Mouse (Mus musculus): ENCODE measurements at regions not wholly inside any gene's neighbourhood (a gene's known extent, or its start where the extent isn't known, plus 50 kb on each side); places are given as distances from the start of the nearest gene placed in this dataset.

DNA sequence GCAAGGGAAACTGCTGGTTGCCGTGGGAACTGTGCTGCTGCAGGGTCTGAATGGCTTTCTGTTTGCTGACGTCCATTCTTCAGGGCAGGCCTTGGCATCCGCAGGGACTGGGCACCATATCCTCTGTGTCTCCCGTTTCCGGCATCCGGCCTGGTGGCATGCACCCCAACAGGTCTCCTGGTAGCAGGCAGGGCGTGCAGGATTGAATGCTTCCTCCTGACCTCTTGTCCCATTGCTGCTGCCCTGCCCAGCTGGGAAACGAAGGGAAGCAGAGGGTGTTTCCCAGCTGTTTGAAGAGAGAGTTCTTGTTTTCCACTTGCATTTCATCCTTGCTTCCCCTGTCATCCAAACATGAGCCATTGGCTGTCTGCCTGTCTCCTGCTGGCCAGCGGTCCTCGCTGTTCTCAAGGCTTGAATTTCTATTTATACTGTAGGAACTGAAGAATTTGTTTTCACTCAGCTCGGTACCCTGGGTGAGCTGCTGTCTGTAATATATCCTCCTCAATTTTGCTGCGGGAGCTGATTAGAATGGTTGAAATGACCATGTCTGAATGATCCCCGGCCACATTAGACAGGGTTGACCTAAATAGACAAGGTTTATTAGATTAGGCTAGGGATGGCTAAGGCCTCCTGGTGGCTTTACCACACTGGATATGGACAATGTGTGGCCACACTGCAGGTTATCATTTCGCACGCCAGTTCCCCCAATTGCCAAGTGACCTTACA lies 98.0 kb upstream of the Zfp648 start:
- POLR2A ChIA-PET: no interaction called here
- in situ Hi-C loops (cut with MboI; ENCODE audit: low pct_unique_long_range_greater_than_20kb): no loop called here
- no peak for DNase-seq (ENCODE audit: low read depth, low spot score)

DNA sequence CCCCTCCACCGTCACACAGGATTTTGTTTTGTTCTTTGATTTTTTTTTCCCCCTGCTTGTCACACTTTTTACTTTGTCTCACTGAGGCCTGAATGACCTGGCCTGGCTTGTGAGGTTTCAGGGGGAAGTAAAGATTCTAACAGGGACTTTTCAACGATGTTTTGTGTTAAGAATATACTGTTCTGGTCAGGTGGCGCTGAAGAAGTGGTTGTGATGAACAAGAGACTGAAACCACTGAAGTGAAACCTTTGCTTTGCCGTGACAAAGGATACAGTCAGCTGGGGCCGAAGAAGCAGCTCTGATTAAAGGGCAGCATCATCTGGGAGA lies 97.4 kb upstream of the Zfp648 start:
- ChIA-PET POLR2A (no interaction called here), CTCF (interaction anchor here (1.1 kb wide), 1 partner anchor 11 kb away, joined by 3 read pairs; no protein-coding TSS in a partner anchor)
- ATAC-seq (no peak), DNase-seq (ENCODE audit: low read depth, low spot score) (no peak)
- H3K27me3 ChIP-seq: peaks cover 13% of the 10 kb centered on the region
- no peak for TF ChIP-seq CTCF (IDR thresholded peaks at IDR 0.05)
- in situ Hi-C loops (cut with MboI; ENCODE audit: low pct_unique_long_range_greater_than_20kb): no loop called here

More for the DNA sequence above, 98.0 kb upstream of the Zfp648 start:
- CTCF ChIA-PET: no interaction called here
- peaks cover 13% of the 10 kb centered on the region for H3K27me3 ChIP-seq
- no peak for TF ChIP-seq CTCF (IDR thresholded peaks at IDR 0.05)
- ATAC-seq: no peak

GRCm38 (mm10) chr1:154104006-154104600 lies 96.9 kb upstream of the Zfp648 start:
- ChIA-PET POLR2A (no interaction called here), CTCF (interaction anchor here (1.1 to 1.5 kb wide), 4 partner anchors 9 to 12 kb away, joined by 3 to 5 read pairs (median 4); no protein-coding TSS in a partner anchor)
- ATAC-seq (no peak), DNase-seq (ENCODE audit: low read depth, low spot score) (no peak)
- in situ Hi-C loops (cut with MboI; ENCODE audit: low pct_unique_long_range_greater_than_20kb): no loop called here
- H3K27me3 ChIP-seq: peaks cover 13% of the 10 kb centered on the region
- TF ChIP-seq CTCF (IDR thresholded peaks at IDR 0.05): no peak

- DNase-seq (ENCODE audit: low read depth, low spot score) (no peak), ATAC-seq (no peak)
- ChIA-PET CTCF (interaction anchor here (1.1 to 1.5 kb wide), 4 partner anchors 9 to 12 kb away, joined by 3 to 5 read pairs (median 4); no protein-coding TSS in a partner anchor), POLR2A (no interaction called here)
- in situ Hi-C loops (cut with MboI; ENCODE audit: low pct_unique_long_range_greater_than_20kb): no loop called here
- H3K27me3 ChIP-seq: peaks cover 13% of the 10 kb centered on the region
- no peak for TF ChIP-seq CTCF (IDR thresholded peaks at IDR 0.05)
These were observed 96.2 kb upstream of the Zfp648 start for GRCm38 (mm10) chr1:154104779-154105178.

DNA sequence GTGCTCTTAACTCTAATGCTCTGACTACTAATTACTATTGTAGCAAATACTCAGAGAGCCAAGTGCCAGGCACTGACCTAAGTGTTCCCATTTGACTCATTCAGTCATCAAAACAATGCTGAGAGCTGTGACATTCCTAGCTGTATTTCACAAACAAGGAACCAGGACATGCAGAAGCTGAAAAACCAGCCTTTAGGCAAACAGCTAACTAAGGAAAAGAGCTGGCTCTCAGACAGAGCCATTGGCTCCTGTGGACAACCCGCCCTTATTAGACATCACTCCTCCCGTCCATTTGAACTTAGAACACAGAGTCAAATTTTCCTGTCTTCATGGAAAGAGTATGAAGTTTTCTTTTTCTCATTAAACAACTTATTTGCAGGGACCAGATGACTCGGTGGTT lies 88.5 kb upstream of the Zfp648 start:
- DNase-seq (ENCODE audit: low read depth, low spot score) (no peak), ATAC-seq (no peak)
- in situ Hi-C loops (cut with MboI; ENCODE audit: low pct_unique_long_range_greater_than_20kb): no loop called here
- ChIA-PET CTCF (interaction anchor here (1.8 kb wide), 1 partner anchor 19 kb away, joined by 5 read pairs; no protein-coding TSS in a partner anchor), POLR2A (no interaction called here)
- peaks cover 17% of the 10 kb centered on the region for H3K27me3 ChIP-seq
- no peak for TF ChIP-seq CTCF (IDR thresholded peaks at IDR 0.05)

- no peak for ATAC-seq
These were observed 87.5 kb upstream of the Zfp648 start for GRCm38 (mm10) chr1:154113291-154114050.

GRCm38 (mm10) chr1:154116188-154116710 lies 84.7 kb upstream of the Zfp648 start:
- peaks cover 1% of the 10 kb centered on the region for H3K27me3 ChIP-seq
- ChIA-PET CTCF (interaction anchor here (0.9 to 3.4 kb wide), 6 partner anchors 12 to 221 kb away, joined by 3 to 16 read pairs (median 3); no protein-coding TSS in a partner anchor), POLR2A (no interaction called here)
- ATAC-seq (no peak), DNase-seq (ENCODE audit: low read depth, low spot score) (no peak)
- TF ChIP-seq CTCF (IDR thresholded peaks at IDR 0.05): no peak
- in situ Hi-C loops (cut with MboI; ENCODE audit: low pct_unique_long_range_greater_than_20kb): no loop called here

More at GRCm38 (mm10) chr1:154113291-154114050, 87.5 kb upstream of the Zfp648 start:
- POLR2A ChIA-PET: no interaction called here
- in situ Hi-C loops (cut with MboI; ENCODE audit: low pct_unique_long_range_greater_than_20kb): no loop called here
- DNase-seq (ENCODE audit: low read depth, low spot score): no peak
- peaks cover 13% of the 10 kb centered on the region for H3K27me3 ChIP-seq
- CTCF ChIA-PET: interaction anchor here (1.1 to 1.8 kb wide), 5 partner anchors 9 to 38 kb away, joined by 3 to 5 read pairs (median 4); no protein-coding TSS in a partner anchor
- TF ChIP-seq CTCF (IDR thresholded peaks at IDR 0.05): no peak

- ATAC-seq (no peak), DNase-seq (ENCODE audit: low read depth, low spot score) (no peak)
- CTCF ChIA-PET: interaction anchor here (1.2 to 3.4 kb wide), 6 partner anchors 10 to 222 kb away, joined by 3 to 16 read pairs (median 6); no protein-coding TSS in a partner anchor
- in situ Hi-C loops (cut with MboI; ENCODE audit: low pct_unique_long_range_greater_than_20kb): no loop called here
- no peak for TF ChIP-seq CTCF (IDR thresholded peaks at IDR 0.05)
- POLR2A ChIA-PET: no interaction called here
- no peaks in the 10 kb centered on the region for H3K27me3 ChIP-seq
These were observed 83.7 kb upstream of the Zfp648 start for GRCm38 (mm10) chr1:154117346-154117687.

GRCm38 (mm10) chr1:154117688-154118373 lies 83.2 kb upstream of the Zfp648 start:
- no peaks in the 10 kb centered on the region for H3K27me3 ChIP-seq
- no peak for DNase-seq (ENCODE audit: low read depth, low spot score)
- in situ Hi-C loops (cut with MboI; ENCODE audit: low pct_unique_long_range_greater_than_20kb): no loop called here
- ChIA-PET CTCF (interaction anchor here (1.2 to 3.4 kb wide), 12 partner anchors 10 to 222 kb away, joined by 3 to 16 read pairs (median 4); no protein-coding TSS in a partner anchor), POLR2A (interaction anchor here (1.3 kb wide), 1 partner anchor 36 kb away, joined by 5 read pairs; no protein-coding TSS in a partner anchor)
- no peak for ATAC-seq
- no peak for TF ChIP-seq CTCF (IDR thresholded peaks at IDR 0.05)
